Mouse (Mus musculus): ENCODE measurements around the gene Hist1h2ap.
"Not testable (repeated sequence)": the region's sequence is repeated elsewhere in the genome, so short reads cannot be mapped to it uniquely, and the experiment has no call there.

Hist1h2ap gene

DNA sequence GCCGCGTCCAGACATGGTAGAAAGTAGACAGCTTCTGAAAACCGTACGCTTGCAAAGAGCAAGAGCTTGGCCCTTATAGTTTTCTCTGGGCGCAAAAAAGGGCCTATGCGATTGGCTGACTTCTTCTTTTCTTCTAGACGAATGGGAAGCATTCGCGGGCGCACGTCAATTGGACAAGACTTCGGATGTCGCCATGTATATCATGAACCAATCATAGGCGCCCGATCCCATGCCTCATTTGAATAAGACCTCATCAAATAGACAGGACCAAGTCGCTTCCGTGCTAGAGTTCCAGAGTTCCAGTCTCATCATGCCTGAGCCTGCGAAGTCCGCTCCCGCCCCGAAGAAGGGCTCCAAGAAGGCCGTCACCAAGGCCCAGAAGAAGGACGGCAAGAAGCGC lies at the start of gene Hist1h2ap, which contains the start of gene Hist1h2br:
TSS of gene Hist1h2ap (minus strand) at position 47 of the 400 bp plus-strand sequence.
TSS of gene Hist1h2br (plus strand) at position 283 of the 400 bp plus-strand sequence.
- DNase-seq (ENCODE audit: low read depth, low spot score), result not testable (repeated sequence)

DNA sequence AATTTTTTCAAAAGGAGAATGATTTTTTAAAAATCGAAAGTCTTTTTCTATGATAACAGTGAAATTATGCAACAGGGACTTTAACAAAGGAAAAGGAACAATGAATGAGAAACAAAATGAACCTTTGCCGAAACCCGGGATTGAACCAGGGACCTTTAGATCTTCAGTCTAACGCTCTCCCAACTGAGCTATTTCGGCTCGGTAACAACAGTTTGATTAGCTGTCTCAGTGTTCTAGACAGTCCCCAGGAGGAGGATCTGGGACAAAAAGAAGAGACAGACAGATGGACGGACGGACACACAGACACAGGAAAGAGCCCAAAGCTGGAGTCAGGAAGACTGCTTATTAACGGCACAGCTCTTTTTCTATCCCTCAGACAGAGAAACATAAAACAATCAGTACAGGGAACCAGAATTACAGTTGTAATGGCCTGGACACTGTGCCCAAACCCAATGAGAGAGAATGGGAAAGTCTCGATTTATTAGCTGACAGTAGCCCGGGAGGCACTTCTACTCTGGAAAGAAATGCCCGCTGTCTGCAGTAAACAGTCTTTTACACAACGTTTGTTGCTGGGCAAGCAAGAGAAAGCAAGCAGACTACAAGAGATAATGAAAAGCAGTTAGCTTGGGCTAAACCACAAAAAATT lies 49.6 kb upstream of the Hist1h2ap start:
- peak; percentile 24 for DNase-seq (ENCODE audit: low read depth, low spot score)

DNA sequence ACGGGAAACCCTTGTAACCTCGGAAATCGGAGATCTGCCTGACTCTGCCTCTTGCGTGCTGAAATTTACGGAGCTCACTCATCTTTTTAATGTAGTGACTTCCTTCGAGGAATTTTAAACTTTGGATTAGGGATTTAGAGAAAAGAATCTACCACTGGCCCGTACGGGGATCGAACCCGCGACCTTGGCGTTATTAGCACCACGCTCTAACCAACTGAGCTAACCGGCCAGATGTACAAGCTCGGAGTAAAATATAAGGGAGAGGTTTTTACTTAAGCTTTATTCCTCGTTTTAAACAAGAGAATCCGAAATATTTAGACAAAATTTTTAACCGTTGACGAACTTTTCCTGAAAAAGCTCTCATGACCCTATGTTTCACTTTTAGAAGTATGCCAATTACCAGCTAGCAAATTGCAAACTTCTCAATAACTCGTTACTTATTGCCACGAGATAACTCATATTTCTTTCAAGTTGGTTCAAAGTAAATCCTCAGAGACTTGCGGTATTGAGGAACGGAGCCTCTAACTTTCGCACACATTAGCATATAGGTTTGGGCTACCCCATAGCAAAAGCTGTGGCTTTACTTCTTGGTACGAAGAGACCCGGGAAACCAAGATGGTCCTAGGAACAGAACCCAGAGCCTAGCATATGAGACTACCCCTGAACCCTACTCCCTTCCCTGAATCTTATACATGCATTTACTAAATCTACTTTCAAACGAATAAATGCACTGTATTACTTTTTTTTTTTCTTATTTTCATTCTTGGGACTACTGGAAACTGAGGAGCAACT lies 48.8 kb upstream of the Hist1h2ap start:
- peak; percentile 22 for DNase-seq (ENCODE audit: low read depth, low spot score)

DNA sequence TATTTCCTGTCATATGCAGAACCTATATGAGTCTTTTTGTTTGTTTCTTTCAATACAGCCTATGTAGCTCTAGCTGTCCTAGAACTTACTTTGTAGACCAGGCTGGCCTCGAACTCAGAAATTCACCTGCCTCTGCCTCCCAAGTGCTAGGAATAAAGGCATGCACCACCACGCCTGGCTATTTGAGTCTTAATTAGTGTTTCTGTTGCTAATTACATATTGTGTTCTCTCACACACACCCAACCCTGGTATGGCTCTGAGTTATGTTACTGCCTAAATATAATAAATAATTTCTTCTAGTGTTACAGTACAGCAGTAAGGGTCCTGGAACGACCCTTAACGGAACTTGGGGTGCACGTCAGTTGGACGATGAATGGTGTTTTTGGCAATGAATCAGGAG lies 47.4 kb upstream of the Hist1h2ap start:
- DNase-seq (ENCODE audit: low read depth, low spot score), result no peak

DNA sequence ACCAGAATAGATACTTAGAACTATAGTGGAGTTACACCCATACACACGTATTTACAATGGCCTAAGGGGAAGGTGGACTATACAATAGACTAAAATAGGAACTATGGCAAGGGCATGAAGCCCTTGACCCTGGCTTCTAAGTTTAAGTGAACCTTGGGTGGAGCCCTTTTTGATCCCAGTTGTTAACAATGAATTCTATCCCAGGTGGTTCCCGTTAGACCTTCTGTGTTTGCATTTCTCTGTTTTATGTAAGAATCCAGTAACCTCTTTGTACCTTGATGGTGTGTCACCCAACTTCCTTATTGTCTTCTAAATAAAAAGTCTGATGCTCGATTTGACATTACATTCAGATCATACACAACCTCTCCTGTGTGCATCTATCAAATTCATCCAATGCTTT lies 32.2 kb upstream of the Hist1h2ap start:
- DNase-seq (ENCODE audit: low read depth, low spot score), result not testable (repeated sequence)

DNA sequence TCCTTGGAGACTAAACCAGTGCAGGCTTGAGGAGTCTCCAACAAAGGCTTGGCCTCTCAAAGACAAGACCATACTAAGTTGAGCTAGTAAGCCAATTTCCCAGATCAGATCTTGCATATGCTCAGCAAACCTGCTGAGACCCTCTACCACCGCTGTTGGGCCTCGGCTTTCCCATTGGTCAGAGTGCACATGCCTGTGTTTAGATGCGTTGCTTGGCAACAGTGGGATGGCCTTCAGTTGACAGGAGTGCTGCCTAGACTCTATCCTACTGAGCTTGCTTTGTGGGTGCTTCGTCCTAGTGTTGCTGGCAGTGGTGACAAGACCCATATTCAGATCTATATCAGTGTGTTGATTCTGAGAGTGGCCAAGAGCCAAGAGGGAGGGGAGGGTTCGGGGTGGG lies 28.3 kb upstream of the Hist1h2ap start:
- DNase-seq (ENCODE audit: low read depth, low spot score), result no peak

DNA sequence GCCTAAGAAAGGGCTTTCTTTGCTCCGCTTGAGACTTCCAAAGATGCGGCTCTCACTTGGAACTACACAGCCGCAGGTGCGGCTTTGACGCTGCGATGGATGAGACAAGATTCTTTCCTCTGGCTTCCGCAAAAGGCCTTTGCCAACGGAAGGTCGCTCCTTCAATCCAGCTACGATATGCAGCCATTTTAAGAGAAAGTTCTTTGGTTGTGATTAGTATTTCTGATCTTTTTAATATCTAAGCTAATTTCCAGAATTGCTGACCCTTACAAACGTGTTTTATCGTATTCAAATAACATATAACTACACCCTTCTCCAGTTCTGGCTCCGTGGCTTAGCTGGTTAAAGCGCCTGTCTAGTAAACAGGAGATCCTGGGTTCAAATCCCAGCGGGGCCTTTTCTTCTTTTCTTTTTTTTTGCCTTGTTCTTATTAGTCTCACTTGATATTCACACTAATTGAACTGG lies 22.4 kb upstream of the Hist1h2ap start:
- peak; percentile 38 for DNase-seq (ENCODE audit: low read depth, low spot score)

DNA sequence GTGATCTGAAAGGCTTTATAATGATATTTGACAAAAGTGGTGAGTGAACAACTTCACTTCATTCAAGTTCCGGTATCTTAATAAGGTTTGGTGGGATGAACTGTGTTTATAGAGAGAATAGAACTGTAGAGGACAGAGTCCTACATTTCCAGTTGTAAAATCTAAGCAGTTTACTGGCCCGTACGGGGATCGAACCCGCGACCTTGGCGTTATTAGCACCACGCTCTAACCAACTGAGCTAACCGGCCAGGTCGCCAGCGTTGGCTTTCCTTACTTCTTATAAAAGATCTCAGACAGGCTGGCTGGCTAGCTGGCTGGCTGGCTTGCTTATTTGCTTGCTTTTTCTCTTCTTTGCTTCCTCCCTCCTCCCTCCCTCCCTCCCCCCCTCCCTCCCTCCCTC lies 21.8 kb upstream of the Hist1h2ap start:
- peak; percentile 68 for DNase-seq (ENCODE audit: low read depth, low spot score)

DNA sequence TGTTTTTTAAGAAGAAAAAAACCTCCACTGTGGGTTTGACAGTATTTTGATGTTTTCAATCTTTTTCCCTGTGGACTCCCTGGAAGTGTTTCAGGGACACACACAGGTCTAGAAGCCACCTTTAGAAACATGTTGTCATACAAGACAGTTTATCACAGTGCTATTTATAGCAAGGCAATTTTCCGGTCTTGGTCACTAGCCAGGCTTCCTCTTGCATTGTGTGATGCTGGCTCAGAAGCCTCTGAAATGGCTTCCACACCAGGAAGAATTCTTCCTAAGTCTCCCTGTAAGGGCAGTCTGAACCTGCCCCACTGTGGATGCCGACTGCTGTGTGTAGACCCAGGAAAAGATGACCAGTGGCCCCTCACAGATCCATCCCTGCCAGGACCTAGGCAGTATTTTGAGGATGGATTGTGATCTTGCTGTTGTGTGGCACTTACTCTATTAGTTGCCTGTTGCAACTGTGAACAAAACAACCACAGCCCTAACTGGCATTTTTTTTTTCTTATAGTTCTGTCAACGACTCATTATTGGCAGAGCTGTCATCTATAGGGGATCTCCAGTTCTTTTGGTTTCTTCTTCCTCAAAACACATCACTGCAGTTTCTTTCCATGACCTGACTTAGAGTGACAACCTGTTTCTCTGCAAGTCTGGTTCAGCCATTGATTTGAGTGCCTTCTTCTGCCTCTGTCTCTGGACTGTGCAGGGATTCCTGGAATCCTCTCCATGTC lies 19.1 kb upstream of the Hist1h2ap start:
- no peak for DNase-seq (ENCODE audit: low read depth, low spot score)

DNA sequence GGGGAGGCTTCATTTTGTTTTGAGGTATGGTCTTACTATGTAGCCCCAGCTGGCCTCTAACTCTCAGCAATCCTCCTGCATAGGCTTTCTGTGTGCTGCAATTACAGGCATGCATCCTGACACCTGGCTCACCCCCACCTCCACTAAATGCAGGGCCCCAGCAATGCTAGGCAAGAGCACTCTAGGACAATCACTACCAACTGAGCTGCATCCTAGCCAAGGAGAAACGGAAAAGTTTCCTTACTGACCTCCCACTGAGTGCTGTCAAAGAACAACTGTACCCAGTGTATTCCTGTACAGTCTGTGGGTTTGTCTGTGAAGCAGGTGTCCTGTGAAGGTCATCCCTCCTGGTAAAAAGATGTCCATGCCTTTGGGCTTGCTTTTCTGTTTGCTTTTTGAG lies 17.4 kb upstream of the Hist1h2ap start:
- not testable (repeated sequence) for DNase-seq (ENCODE audit: low read depth, low spot score)

DNA sequence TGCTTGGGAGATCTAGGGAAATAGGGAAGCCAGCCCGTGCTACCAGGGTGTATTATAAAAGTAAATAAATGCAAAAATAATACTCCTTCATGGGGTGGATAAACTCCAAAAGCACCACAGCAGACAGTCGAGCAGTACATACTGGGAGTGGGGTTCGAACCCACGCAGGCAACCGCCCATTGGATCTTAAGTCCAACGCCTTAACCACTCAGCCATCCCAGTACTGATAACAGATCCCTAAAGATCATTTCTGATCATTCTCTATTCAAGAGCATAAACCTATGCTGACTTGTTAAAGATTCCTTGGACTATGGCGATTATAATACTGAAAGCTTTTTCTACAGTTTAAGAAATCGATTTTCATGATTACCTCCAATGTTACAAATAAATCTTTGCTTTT lies 14.6 kb upstream of the Hist1h2ap start:
- no peak for DNase-seq (ENCODE audit: low read depth, low spot score)

DNA sequence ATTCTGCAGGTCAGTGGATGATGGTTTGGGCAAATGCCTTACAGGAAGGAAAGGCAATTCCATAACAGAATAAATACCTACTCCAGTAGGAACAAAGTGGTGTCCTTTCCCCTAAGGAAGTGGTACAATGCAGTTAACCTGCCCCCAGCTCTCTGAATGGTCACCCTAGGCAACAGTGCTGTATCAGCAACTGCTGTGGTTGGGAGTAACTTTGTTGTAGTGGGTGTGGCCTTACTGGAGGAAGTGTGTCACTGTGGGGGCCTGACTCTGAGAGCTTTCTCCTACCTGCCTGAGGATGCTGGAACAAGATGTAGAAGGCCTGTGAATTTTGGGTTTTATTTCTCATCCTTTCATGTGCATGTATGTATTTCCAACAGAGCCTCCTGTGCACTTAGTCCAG lies 13.0 kb upstream of the Hist1h2ap start:
- not testable (repeated sequence) for DNase-seq (ENCODE audit: low read depth, low spot score)

DNA sequence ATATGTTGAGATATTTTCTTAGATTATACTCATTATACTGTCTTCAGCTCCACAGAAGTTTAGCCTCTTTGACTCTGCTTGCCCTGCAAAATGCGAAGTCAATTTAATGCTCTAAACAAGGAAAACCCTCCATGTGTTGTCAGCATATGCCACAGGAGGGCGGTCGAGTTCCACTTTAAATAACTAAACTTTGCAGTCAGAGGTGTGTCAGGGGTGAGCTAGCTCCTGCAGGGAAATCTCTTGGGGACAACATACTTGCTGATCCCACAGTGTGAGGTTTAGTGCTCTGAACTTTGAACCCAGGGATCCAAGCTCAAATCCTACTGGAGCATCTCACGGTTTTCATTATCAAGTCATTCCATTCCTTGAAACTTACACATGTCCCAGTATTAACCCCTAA lies 7.2 kb upstream of the Hist1h2ap start:
- not testable (repeated sequence) for DNase-seq (ENCODE audit: low read depth, low spot score)

DNA sequence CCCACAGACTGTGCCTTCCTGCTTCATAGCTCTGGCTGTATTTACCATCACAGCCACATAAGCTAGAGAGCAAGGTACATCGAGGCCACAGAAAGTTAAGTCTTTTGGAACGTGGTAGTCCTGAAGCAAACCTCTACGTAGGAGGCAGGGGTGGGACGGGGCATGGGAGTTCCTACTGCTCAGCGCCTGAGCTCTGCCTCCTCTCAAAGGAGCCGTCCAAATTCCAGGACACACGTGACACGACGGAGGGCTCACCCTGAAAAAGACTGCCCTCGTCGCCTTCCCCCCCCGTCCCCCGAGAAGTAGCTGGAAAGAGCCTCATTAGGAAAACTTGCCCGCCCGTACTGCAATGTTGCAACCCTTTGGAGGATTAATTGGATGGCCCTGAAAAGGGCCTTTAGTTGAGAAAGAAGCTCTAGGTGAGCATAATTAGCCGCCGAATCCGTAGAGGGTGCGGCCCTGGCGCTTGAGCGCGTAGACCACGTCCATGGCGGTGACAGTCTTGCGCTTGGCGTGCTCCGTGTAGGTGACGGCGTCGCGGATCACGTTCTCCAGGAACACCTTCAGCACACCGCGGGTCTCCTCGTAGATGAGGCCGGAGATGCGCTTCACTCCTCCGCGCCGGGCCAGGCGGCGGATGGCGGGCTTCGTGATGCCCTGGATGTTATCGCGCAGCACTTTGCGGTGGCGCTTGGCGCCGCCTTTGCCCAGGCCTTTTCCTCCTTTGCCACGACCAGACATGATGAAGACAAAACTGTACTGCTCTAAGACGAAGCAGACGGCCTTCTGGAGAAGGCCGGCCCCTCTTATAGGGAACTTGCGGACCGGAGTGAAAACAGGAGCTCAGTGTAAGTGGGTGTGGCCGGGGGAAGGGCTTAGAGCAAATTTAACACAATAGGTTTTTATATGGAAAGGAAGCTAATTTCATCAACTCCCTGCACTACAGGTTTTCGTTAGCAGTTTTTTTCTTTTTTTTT lies 1.6 kb downstream of the Hist1h2ap start, which contains the start of gene Hist1h4n:
TSS of gene Hist1h4n (minus strand) at position 779 of the 977 bp plus-strand sequence.
- DNase-seq (ENCODE audit: low read depth, low spot score), result not testable (repeated sequence)

DNA sequence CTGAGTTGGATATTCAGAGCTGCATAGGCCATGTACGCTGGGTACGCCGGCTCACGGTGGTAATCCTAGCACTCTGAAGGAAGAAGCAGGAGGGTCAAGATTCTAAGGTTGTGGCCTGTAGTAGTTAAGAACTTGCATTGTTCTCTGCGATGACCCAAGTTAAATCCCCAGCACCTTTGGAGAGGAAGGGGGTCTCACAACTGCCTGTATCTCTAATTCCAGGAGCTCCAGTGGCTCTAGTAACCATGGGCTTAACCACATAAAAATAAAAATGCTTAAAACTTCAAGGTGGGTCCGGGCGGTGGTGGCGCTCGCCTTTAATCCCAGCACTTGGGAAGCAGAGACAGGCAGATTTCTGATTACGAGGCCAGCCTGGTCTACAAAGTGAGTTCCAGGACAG lies 3.0 kb downstream of the Hist1h2ap start:
- DNase-seq (ENCODE audit: low read depth, low spot score), result no peak

DNA sequence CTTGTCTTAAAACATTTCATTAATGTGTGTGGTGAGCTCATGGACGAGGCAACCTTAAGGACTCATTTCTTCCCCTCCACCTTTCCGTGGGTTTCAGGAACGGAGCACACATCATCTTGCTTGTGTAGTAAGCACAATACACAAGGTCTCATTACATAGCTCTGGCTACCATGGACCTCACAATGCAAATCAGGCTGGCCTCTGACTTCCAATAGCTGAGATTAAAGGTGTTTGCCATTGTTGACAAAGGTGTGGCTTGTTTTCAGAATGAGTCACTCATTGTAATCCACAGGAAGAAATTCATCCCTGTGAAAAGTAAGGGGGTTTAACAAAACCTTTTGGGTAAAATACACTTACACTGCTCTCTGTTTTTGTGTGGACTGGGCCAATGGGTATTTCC lies 4.8 kb downstream of the Hist1h2ap start:
- no peak for DNase-seq (ENCODE audit: low read depth, low spot score)

DNA sequence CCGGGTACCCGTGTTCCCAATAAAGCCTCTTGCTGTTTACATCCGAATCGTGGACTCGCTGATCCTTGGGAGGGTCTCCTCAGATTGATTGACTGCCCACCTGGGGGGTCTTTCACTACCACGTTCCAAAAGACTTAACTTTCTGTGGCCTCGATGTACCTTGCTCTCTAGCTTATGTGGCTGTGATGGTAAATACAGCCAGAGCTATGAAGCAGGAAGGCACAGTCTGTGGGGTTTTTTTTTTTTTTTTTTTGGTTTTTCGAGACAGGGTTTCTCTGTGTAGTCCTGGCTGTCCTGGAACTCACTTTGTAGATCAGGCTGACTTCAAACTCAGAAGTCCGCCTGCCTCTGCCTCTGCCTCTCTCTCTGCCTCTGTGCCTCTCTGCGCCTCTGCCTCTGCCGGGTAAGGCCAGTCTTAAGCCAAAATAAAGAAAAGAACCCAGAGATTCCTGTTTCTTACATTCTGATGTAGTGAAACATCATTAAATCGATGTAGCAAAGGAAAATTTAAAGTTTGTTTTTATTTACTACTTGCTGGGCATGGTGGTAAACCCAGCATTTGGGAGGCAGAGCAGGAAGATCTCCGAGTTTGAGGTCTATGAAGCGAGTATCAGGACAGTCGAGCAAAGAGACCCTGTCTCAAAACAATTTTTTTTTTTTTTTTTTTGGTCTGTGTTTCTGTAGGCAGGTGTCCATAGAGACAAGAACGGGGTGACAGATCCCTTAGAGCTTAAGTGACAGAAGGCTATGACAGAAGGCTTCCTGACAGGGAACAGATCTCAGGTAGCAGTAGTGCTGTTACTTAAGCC lies 13.0 kb downstream of the Hist1h2ap start:
- not testable (repeated sequence) for DNase-seq (ENCODE audit: low read depth, low spot score)

DNA sequence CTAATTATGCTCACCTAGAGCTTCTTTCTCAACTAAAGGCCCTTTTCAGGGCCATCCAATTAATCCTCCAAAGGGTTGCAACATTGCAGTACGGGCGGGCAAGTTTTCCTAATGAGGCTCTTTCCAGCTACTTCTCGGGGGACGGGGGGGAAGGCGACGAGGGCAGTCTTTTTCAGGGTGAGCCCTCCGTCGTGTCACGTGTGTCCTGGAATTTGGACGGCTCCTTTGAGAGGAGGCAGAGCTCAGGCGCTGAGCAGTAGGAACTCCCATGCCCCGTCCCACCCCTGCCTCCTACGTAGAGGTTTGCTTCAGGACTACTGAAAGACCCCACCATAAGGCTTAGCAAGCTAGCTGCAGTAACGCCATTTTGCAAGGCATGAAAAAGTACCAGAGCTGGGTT lies 21.2 kb downstream of the Hist1h2ap start:
- not testable (repeated sequence) for DNase-seq (ENCODE audit: low read depth, low spot score)

DNA sequence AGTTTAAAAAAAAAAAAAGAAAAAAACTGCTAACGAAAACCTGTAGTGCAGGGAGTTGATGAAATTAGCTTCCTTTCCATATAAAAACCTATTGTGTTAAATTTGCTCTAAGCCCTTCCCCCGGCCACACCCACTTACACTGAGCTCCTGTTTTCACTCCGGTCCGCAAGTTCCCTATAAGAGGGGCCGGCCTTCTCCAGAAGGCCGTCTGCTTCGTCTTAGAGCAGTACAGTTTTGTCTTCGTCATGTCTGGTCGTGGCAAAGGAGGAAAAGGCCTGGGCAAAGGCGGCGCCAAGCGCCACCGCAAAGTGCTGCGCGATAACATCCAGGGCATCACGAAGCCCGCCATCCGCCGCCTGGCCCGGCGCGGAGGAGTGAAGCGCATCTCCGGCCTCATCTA lies 21.8 kb downstream of the Hist1h2ap start, which contains the start of gene Hist1h4m:
TSS of gene Hist1h4m (plus strand) at position 208 of the 400 bp plus-strand sequence.
- DNase-seq (ENCODE audit: low read depth, low spot score), result not testable (repeated sequence)

DNA sequence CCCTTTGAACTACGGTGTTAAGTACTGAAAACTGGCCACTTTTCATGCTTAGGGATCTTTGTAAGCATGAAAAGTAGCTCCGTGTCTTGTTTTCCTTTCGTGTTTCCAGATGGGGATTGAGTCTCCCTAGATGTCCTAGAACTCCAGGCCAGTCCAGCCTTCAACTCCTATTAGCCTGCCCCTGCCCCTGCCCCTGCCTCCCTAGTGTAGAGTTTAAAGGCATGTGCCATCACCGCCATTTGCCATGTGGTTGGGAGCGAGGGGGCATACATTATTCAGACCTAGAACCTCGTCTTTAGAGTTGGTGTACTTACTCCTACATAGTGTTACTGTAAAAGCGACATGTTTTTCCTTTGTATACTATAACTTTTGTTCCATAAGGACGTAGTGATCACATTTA lies 22.2 kb downstream of the Hist1h2ap start:
- not testable (repeated sequence) for DNase-seq (ENCODE audit: low read depth, low spot score)
